Mouse (Mus musculus) limb, embryonic 14.5 days (tissue): ENCODE data around the gene Megf8. TPM values are rescaled to one million over a fixed set of nuclear protein-coding genes. Genes with fewer than 3 reads are reported as not detected.
A peak's percentile ranks its signal among the peaks of the same experiment; 100 is the strongest.

Experiments used
- ATAC-seq: fragments of 200-750 bp; cut with Nextera tagmentation; 2 replicates; pipeline ENCODE4 v1.8.0; 2017; ENCODE audit warnings: low read depth, moderate number of reproducible peaks, moderate TSS enrichment; ENCODE audit not compliant: low FRiP score
- DNase-seq: peaks from one replicate; pipeline ENCODE4 v3.0.0-alpha.2; 2015; ENCODE audit warnings: low spot score
- H3K27ac ChIP-seq: fragments of 300-500 bp; sonication (generic); replicated peaks from 2 replicates; pipeline ENCODE4 v1.5.1; 2014; ENCODE audit warnings: low read depth, mild to moderate bottlenecking, low read length, moderate library complexity, mixed read lengths
- H3K27me3 ChIP-seq: fragments of 300-500 bp; sonication (generic); 2 replicates; pipeline ENCODE4 v1.6.1; 2014; ENCODE audit warnings: low read length, mixed read lengths; ENCODE audit not compliant: control insufficient read depth, insufficient read depth
- H3K36me3 ChIP-seq: fragments of 300-500 bp; sonication (generic); 2 replicates; pipeline ENCODE4 v1.6.1; 2014; ENCODE audit warnings: mild to moderate bottlenecking, low read length, moderate library complexity, mixed read lengths; ENCODE audit not compliant: control insufficient read depth, insufficient read depth
- H3K4me1 ChIP-seq: fragments of 300-500 bp; sonication (generic); 2 replicates; pipeline ENCODE4 v1.6.1; 2014; ENCODE audit warnings: antibody characterized with exemption, low read length, mixed read lengths; ENCODE audit not compliant: control insufficient read depth, insufficient read depth
- H3K4me2 ChIP-seq: fragments of 300-500 bp; sonication (generic); replicated peaks from 2 replicates; pipeline ENCODE4 v1.6.1; 2014; ENCODE audit warnings: low read depth, mild to moderate bottlenecking, low read length, moderate library complexity; ENCODE audit not compliant: severe bottlenecking
- H3K4me3 ChIP-seq: fragments of 300-500 bp; sonication (generic); replicated peaks from 2 replicates; pipeline ENCODE4 v1.5.1; 2014; ENCODE audit warnings: low read length
- H3K9ac ChIP-seq: fragments of 300-500 bp; sonication (generic); 2 replicates; pipeline ENCODE4 v1.6.1; 2014; ENCODE audit warnings: mild to moderate bottlenecking, low read depth, low read length, moderate library complexity; ENCODE audit not compliant: severe bottlenecking
- H3K9me3 ChIP-seq: fragments of 300-500 bp; sonication (generic); 2 replicates; pipeline ENCODE4 v1.6.1; 2016; ENCODE audit warnings: low read length; ENCODE audit not compliant: control insufficient read depth
- POLR2A ChIP-seq: fragments of 200-500 bp; IDR thresholded peaks from 2 replicates; pipeline ENCODE4 v1.8.0; 2012; ENCODE audit warnings: inconsistent platforms, mild to moderate bottlenecking, moderate library complexity, borderline replicate concordance; ENCODE audit not compliant: insufficient read depth, insufficient read length; ENCODE audit errors: extremely low read depth
- WGBS: fragments of 180-500 bp; shearing (Covaris S2); extraction: QIAGEN DNeasy Blood & Tissue Kit; methylation state at CpG from one replicate; pipeline ENCODE4 v1.1.7; 2014; 5-methylcytosine and 5-hydroxymethylcytosine counted together
- polyA plus RNA-seq, 2 experiments: library from polyadenylated mRNA; depleted of rRNA in 1 of 2; stranded (reverse) in 1 of 2; unstranded in 1 of 2; fragments of >200 nt; fragmentation: Nextera tagmentation in 1 of 2; extraction: Ambion mirVana in 1 of 2; gene quantifications; 2 replicates each; pipeline versions ENCODE4 v1.2.1 to v1.2.3; 2012 to 2014

Gene Megf8
- polyA plus RNA-seq, 2 experiments, result 16.5 to 45.1 TPM

GRCm38 (mm10) chr7:25273259-25274241, 43.4 kb upstream of the Megf8 start:
- TF ChIP-seq POLR2A, result no peak
- Histone ChIP-seq H3K9me3 (no peaks in the 10 kb centered on the region), H3K4me3 (no peak overlapping the region), H3K4me2 (no peak overlapping the region), H3K27ac (no peak overlapping the region), H3K9ac (no peak overlapping the region), H3K27me3 (no peaks in the 10 kb centered on the region), H3K36me3 (peaks cover 42% of the 10 kb centered on the region), H3K4me1 (peaks cover 41% of the 10 kb centered on the region)
- 89% methylated on average over 18 of the region's 22 CpGs for WGBS
- ATAC-seq (no peak), DNase-seq (no peak)

- Histone ChIP-seq H3K9me3 (no peaks in the 10 kb centered on the region), H3K4me1 (peaks cover 34% of the 10 kb centered on the region), H3K27me3 (no peaks in the 10 kb centered on the region), H3K4me2 (no peak overlapping the region), H3K9ac (0 out of 2 replicates have a peak overlapping the region, but pooled peaks have one; percentile 25), H3K36me3 (peaks cover 42% of the 10 kb centered on the region), H3K27ac (no peak overlapping the region), H3K4me3 (no peak overlapping the region)
- WGBS, result 45% methylated on average over 5 of the region's 5 CpGs
- TF ChIP-seq POLR2A, result no peak
- ATAC-seq (no peak), DNase-seq (no peak)
These were observed 42.4 kb upstream of the Megf8 start for GRCm38 (mm10) chr7:25274571-25274970.

GRCm38 (mm10) chr7:25274996-25275395, 42.0 kb upstream of the Megf8 start:
- Histone ChIP-seq H3K4me2 (no peak overlapping the region), H3K9me3 (no peaks in the 10 kb centered on the region), H3K36me3 (peaks cover 42% of the 10 kb centered on the region), H3K4me3 (no peak overlapping the region), H3K4me1 (peaks cover 32% of the 10 kb centered on the region), H3K27ac (no peak overlapping the region), H3K27me3 (no peaks in the 10 kb centered on the region), H3K9ac (no peak overlapping the region)
- ATAC-seq (no peak), DNase-seq (no peak)
- 73% methylated on average over 3 of the region's 3 CpGs for WGBS
- TF ChIP-seq POLR2A, result no peak

- no peak for TF ChIP-seq POLR2A
- 44% methylated on average over 9 of the region's 9 CpGs for WGBS
- Histone ChIP-seq H3K9ac (0 out of 2 replicates have a peak overlapping the region, but pooled peaks have one; percentile 12), H3K4me1 (peaks cover 34% of the 10 kb centered on the region), H3K27me3 (no peaks in the 10 kb centered on the region), H3K36me3 (peaks cover 42% of the 10 kb centered on the region), H3K4me2 (peak overlapping the region; percentile 17; the same call in 1 of the 2 replicates), H3K9me3 (no peaks in the 10 kb centered on the region), H3K27ac (no peak overlapping the region), H3K4me3 (0 out of 2 replicates have a peak overlapping the region, but pooled peaks have one; percentile 2)
- no peak for ATAC-seq
- no peak for DNase-seq
These were observed 41.2 kb upstream of the Megf8 start for GRCm38 (mm10) chr7:25275555-25276298.

- WGBS, result 75% methylated on average over 4 of the region's 4 CpGs
- Histone ChIP-seq H3K36me3 (peaks cover 29% of the 10 kb centered on the region), H3K27ac (peak overlapping the region; percentile 99), H3K4me3 (peak overlapping the region; percentile 62), H3K4me1 (peaks cover 44% of the 10 kb centered on the region), H3K9me3 (no peaks in the 10 kb centered on the region), H3K9ac (peak overlapping the region; percentile 71; the same call in 1 of the 2 replicates), H3K27me3 (no peaks in the 10 kb centered on the region), H3K4me2 (peak overlapping the region; percentile 97)
- TF ChIP-seq POLR2A, result no peak
- ATAC-seq (no peak), DNase-seq (no peak)
These were observed 39.6 kb upstream of the Megf8 start for GRCm38 (mm10) chr7:25277405-25277804.
